Mouse (Mus musculus): ENCODE results near the gene Prss54.

The Prss54 gene

DNA sequence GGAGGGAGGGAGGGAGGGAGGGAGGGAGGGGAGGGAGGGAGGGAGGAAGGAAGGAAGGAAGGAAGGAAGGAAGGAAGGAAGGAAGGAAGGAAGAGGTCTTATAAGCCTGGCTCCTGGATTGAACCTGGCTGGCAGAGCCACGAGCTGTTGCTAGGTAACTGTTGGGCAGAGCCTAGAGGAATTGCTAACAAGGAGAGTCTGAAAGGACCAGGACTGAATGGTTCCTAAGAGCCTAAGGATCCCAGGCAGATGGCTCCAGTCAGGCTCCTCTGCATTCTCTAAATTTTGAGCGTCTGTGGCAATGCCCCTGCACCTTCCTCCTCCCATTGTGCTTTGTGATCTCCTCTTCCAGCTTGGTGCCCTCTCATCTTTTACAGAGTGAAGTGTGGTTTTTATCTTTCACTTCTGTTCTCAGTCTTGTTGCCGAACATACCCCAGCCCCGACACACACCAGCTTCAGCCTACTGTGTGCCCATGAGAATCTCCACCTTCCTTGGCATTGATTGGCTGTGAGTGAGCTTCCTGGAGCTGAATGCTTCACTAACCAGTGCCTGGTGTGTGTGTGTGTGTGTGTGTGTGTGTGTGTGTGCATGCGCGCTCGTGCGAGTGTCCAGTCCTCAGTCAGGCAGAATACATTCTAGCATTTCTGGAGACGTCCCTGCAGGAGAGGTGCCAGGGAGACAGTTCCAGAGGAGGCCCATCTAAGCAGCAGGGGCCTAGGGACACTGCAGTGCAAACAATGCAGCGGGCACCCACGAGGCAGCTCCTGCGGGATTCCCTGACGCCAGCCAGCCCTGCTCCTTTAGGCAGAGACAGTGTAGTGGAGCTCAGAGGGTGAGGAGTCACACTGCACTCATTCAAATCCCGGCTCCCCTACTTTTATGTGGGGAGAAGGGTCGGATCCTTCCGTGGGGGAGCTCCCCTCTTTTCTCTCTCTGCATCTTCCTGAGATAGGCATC is 26.0 kb downstream of the Prss54 start:
- DNase-seq, result no peak

DNA sequence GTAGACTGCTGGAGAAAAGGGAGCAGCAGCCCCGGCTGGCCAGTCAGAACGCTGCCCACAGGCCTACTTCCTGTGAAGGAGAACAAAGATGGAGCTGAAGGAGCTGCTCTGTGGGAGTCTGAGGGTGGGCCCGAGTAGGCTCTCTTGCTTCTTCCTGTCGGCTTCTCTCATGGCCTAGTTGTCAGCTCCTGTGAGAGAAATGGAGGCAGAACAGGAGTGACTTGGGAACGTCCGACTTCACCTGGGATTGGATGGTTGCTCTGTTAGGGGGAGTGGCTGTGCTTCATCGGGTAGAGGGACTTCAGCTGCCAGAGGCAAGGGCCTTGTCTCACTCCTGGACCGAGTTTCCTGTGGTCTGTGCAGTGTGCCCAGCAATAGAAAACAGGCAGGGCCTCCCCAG is 28.2 kb downstream of the Prss54 start:
- no peak for DNase-seq

DNA sequence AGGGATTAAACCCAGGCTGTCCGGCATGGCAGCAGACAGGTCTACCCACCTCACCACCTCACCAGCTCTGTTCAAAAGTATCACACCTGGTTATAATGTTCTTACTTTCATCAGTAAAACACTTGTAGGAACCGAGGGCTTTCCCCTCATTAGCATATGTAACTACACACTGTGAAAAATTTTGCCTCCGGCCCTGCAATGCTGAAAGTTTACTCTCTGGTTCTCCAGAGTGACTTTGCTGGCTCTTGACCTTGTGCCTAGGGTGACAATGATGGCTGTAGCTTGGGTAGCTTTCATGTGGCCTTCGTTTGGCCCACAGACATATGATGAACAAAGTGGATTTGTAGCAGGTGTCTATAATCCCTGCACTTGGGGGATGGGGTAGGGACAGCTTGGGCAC is 29.2 kb downstream of the Prss54 start:
- no peak for DNase-seq

DNA sequence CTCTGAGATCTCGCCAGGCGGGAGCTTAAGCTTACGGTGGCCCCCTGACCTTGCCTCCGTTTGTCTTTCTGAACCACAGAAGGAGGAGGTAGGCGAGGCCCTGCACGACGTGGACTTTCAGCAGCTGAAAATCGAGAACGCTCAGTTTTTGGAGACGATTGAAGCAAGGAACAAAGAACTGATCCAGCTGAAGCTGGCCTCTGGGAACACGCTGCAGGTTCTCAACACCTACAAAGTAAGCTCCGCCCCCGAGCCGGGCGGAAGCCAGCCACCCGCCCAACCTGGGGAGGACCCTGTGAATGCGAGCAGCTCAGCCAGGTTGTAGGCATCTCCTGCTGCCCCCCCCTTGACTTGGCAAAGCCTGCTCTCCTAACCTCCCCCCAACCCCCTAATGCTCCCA is 30.3 kb downstream of the Prss54 start:
- DNase-seq, result no peak

DNA sequence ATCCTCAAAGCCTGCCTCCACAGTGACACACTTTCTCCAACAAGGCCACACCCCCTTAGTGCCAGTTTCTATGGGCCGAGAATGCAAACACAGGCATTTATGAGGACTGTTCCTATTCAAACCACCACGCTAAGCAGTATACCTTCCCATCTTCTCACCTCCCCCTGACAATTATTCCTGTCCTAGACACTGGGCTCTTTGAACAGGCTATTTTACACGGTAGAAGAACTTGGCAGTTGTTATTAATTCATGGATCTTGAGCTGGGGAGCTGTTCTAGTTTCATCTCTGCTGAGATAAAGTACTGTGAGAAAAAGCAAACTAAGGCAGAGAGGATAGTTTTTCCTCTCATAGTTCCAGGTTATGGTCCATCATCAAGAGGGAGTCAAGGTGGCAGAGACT is 33.1 kb downstream of the Prss54 start:
- DNase-seq, result no peak

DNA sequence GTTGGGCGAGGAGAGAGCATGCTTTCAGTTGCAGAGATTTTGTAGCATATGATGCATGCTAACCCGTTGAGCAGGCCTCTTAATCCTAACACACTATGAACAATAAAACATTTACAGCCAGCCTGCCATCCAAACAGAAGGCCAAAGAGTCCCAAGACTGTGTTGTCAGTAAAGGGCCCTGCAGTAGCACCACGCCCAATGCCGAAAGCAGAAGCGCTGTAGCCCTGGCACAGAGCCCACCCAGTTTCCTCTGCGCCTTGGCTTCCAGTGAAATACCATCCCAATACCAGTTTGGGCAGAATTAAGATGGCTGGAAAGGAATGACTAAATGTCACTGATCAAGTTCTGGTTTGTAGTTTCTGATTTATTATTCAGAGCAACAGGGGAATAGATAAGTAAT is 33.9 kb downstream of the Prss54 start:
- no peak for DNase-seq

DNA sequence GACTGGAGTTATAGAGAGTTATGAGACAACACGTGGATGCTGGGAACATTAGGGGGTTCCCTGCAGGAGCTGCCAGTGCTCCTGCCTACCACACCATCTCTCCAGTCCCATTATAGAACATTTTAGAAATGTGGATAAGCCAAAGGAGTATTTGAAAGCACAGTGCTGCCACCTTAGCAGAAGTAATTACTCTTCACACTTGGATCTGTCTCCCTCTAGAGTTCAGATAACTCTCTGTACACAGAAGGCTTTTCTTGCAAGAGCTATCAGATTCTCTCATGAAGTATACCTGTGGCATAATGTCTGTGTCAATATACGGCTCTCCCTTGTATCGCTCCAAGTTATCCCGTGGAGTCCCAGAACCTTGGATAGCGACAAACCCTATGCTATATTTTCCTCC is 36.7 kb downstream of the Prss54 start:
- DNase-seq, result no peak

DNA sequence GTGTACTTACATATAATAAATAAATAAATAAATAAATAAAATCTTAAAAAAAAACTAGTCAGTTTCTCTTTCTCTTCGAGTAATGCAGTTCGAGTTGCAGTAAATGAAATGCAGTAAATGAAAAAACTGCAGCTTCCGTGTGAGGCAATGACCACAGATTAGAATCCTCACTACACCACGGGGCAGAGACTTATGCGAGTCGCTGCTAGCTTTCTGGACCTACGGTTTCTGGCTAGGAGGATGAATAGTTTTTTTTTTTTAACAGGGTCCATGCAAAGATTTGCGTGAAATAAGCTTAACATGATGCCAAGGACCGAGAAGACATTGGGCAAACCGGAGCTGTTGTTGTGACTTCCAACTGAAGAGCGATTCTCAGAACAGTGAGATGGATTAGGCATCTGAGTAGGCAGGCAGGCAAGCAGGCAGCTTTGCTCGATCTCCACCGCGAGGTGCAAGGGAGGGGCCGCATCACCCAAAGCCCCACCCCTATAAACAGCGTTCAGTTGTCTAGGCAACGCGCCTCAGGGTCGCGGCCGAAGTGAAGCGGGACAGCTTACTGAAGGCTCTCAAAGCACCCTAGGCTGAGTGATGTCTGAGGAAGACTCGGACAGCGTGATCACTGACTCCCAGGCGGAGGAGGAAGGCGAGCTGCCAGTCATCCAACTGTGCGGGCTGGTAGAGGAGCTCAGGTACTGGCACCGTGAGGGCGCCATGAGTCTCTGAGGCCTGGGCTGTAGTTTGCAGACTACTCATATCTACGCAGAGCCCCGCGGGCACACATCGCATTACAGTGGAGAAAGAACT is 42.4 kb downstream of the Prss54 start, which contains the start of gene Ccdc113:
Gene Ccdc113 (plus strand): TSS at position 502 of the 804 bp plus-strand sequence.
- DNase-seq, result peak; percentile 70

DNA sequence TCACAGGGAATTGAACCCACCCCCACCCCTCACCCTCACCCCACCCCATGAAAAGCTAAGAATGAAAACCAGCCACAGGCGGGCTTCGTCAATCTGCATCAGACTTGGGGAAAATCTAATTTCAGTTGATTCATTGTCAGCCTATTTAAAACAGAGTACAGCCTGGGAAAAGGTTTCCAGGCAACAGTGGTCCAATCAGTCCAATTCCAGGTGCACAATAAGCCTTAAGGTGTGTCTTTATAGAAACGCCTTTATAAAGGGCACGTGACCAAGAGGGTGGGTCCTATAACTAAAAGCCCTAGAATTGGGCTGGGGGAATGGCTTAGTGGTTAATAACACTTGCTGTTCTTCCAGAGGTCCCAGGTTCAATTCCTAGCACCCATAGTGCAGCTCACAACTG is 43.9 kb downstream of the Prss54 start:
- DNase-seq, result no peak

DNA sequence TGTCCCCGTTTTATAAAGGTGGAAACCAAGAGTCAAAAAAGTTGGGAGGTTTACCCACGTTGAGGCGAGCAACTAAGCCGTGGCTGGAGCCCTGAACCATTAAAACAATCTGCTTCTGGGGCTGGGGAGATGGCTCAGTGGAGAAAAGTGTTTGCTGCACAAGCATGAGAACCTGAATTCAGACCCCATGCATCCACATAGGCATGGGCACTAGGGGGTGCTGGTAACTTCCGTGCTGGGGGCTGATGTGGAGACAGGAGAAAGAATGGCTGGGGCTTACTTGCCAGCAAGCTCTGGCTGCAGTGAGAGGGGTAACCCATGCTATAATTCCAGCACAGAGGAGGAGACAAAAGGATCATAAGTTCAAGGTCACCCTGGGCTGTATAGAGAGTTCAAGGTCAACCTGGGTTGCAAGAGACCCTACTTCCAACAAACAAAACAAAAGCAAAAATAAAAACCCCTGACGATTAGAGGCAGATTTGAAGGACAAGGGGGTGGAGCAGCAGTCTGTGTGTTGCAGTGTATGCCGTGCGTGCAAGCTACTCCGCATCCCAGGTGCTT is 47.3 kb downstream of the Prss54 start:
- no peak for DNase-seq

DNA sequence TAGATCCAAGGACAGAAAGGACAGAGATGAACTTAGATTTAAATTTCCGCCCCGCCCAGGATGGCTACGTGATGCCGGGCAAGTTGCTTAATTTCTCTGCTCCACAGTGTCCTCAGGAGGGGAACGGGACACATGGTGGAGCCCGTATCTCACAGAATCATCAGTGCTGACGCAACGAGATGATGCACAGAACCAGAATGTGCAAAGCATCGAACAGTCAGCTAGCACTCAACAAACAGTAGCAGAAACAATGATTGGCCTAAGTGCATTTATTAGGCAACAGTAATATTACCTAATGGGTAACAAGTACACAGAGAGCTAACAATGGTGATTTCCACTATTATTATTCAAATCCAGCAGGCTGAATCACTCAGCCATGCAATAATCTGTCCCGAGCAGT is 47.9 kb downstream of the Prss54 start:
- no peak for DNase-seq

DNA sequence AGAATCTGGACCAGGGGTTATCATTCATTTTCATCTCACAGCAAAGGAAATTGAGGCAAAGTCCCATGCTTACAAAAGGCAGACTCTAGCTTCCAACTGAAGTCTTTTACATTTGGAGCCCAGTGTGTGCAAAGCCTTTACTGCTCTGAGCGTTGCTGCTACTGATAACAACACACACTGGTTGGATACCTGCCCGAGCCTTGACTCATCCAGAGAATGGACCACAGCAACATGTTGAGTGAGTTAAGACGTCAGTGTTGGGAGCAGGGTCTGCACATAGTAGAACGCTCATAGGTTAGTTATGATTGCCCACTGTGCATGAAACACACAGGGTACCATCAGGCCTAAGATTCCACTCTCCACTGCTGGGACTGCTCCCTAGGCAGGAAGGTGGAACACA is 52.1 kb downstream of the Prss54 start:
- DNase-seq, result no peak

DNA sequence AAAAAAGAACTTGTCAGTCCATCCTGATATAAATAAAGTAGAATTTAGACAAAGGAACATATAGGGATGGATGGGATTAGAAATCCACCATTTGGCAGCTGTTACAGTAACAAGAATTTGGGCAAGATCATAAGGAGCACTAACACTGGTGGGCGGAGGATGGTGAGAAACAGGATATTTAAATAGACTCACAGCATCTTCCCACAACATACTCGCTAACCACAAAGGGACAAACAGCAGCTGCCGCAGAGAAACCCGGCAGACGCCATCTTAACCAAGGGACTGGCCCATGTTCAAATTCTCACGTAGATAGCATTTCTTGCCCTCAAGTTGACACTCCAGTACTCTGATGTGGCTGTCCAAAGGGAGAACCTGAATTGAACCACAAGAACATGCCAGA is 59.2 kb downstream of the Prss54 start:
- peak; percentile 53 for DNase-seq

DNA sequence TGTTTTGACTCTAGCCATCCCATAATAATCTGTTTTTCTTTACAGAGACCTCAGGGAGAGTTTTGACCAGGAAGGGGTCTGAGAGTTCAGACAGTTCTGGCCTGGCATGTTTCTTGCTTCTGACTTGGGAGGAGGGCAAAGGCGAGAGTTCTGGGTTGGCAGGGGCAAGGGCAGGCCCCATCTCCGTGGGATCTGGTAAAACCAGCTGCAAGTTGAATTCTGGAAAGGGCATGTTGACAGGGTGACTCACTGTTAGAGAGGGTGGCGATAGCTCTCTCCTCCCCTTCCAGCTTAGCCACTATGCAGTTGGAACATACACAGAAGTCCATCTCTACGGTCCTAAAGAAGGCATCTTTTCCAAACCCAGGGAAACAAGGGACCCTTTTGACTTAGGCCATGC is 62.9 kb downstream of the Prss54 start:
- no peak for DNase-seq

DNA sequence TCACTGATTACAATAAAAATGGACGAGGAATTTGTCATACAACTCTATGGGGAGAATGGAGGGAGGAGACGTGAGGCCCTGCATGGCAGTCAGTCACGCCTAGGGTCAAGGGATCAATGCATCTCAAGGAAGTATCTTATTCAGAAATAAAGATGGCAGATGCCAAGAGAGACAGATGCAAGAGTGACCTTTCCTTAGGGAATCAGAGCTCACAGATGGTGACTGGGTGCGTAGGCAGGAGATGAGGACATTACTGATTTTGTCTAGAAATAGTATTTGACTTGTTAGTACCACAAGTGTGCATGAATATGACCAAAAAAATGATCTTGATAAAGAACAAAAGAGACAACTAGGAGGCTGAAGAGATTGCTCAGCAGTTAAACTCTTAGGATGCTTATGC is 63.9 kb downstream of the Prss54 start:
- no peak for DNase-seq
